Comparison of ENCODE assay signal across 9 mouse cellular contexts in the genomic region with DNA sequence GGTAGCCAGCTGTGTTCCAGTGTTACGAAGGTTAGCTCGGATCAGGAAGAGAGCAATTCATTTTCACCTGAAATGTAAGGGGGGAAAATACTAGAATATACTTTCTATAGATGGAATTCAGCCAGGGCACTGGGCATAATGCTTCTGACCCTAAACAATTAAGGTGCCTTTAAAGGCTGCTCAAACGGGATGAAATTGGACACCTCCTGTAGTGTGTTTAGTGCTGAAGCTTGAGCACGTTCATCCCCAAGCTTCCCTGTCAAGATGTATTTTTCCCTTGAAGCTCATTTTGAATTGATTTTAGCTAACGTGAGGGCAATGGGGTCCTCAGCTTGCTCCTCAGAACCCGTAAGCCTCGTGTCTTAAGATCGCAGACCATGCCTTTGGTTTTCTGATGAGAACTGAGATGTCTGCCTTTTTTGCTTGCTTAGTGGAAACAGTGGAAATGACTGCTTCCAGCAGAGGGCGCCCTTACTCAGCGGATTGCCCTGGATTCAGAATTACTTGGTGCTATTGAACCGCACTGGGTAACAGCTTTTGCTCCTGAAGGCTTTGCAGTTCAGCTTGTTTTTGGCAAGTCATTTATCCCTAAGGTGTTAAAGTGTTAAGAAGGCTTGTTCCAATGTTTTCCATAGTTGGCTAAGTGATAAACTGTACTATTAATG.
DNase-seq lines count a peak whose midpoint lies in the region; ATAC-seq lines count a peak whose summit lies in the region.
"Had no signal": no experiment of that assay in that cellular context is flagged by ENCODE, and none has a peak within 500 bp of the region (broad histone marks: within the 10 kb centered on the region; RNA-seq: fewer than 3 reads in every experiment).

No protein-coding gene starts in this region.

- peak; percentile 69 for DNase-seq in B cell, adult 2 months
- peak; percentile 70 to 74 for DNase-seq in adrenal gland, postnatal 36 days
- DNase-seq in kidney, postnatal 4 days = peak; percentile 84
- peak; percentile 22 to 24 for DNase-seq in lung, adult 18-20 months
- peak; percentile 3 for DNase-seq in ovary, adult 18-20 months (ENCODE audit: low spot score)
- peak; percentile 21 for DNase-seq in thymus, postnatal 25 days

- H3K36me3 ChIP-seq in embryonic facial prominence, embryonic 13.5 days = no peaks in the 10 kb centered on the region
- H3K36me3 ChIP-seq in heart, embryonic 12.5 days = no peaks in the 10 kb centered on the region

- no peaks in the 10 kb centered on the region for H3K27me3 ChIP-seq in embryonic facial prominence, embryonic 13.5 days
- no peaks in the 10 kb centered on the region for H3K27me3 ChIP-seq in heart, embryonic 12.5 days (replicated peaks)

- H3K9me3 ChIP-seq in embryonic facial prominence, embryonic 13.5 days = no peaks in the 10 kb centered on the region
- H3K9me3 ChIP-seq in heart, embryonic 12.5 days (replicated peaks) = no peaks in the 10 kb centered on the region

- no peak overlapping the region for H3K27ac ChIP-seq in embryonic facial prominence, embryonic 13.5 days
- no peak overlapping the region for H3K27ac ChIP-seq in heart, embryonic 12.5 days (ENCODE audit: poor library complexity, severe bottlenecking)

- no peak overlapping the region for H3K4me3 ChIP-seq in embryonic facial prominence, embryonic 13.5 days
- no peak overlapping the region for H3K4me3 ChIP-seq in heart, embryonic 12.5 days
- H3K4me3 ChIP-seq: erythroblast, embryonic 14.5 days had no signal

- H3K4me1 ChIP-seq in embryonic facial prominence, embryonic 13.5 days = no peaks in the 10 kb centered on the region
- H3K4me1 ChIP-seq in heart, embryonic 12.5 days (replicated peaks) = 0 out of 2 replicates have a peak, but pooled peaks cover 3% of the 10 kb centered on the region

- no peak overlapping the region for H3K9ac ChIP-seq in embryonic facial prominence, embryonic 13.5 days
- H3K9ac ChIP-seq in heart, embryonic 12.5 days = no peak overlapping the region

- WGBS in embryonic facial prominence, embryonic 13.5 days = 19% methylated on average over 11 of the region's 11 CpGs
- 26% methylated on average over 11 of the region's 11 CpGs for WGBS in heart, embryonic 12.5 days

- no peak for ATAC-seq in embryonic facial prominence, embryonic 13.5 days (ENCODE audit: insufficient number of reproducible peaks, insufficient read depth, low FRiP score, low TSS enrichment, low read depth)
- ATAC-seq in heart, embryonic 12.5 days (ENCODE audit: insufficient number of reproducible peaks, low FRiP score) = no peak

- peak overlapping the region; percentile 46 for H3K4me2 ChIP-seq in embryonic facial prominence, embryonic 13.5 days
- peak overlapping the region; percentile 37; the same call in 1 of the 2 replicates for H3K4me2 ChIP-seq in heart, embryonic 12.5 days

Comparison
In these comparisons a context has a peak if more than half of its experiments do, and no peak if none do; other contexts are left out.
1. DNase-seq: peak in every context shown above with its lines; median percentile 84 in kidney, postnatal 4 days; 72 in adrenal gland, postnatal 36 days; 69 in B cell, adult 2 months; 23 in lung, adult 18-20 months; 21 in thymus, postnatal 25 days; 3 in ovary, adult 18-20 months.